Mouse (Mus musculus) lung, postnatal 0 days (tissue): ENCODE results near the gene Sorl1.

ENCODE experiments used
- CTCF ChIP-seq: IDR thresholded peaks from 2 replicates; pipeline ENCODE4 v1.5.1; 2016; ENCODE audit warnings: antibody characterized with exemption, mild to moderate bottlenecking
- EP300 ChIP-seq: IDR thresholded peaks from 2 replicates; pipeline ENCODE4 v1.6.1; 2016; ENCODE audit warnings: antibody characterized with exemption, mild to moderate bottlenecking, control low read depth

- TF ChIP-seq EP300 (no peak), CTCF (no peak)
Measured at GRCm38 (mm10) chr9:41949476-41949875, 174.6 kb downstream of the Sorl1 start.
